Comparison of ENCODE assay signal across 10 mouse cellular contexts in the genomic region with DNA sequence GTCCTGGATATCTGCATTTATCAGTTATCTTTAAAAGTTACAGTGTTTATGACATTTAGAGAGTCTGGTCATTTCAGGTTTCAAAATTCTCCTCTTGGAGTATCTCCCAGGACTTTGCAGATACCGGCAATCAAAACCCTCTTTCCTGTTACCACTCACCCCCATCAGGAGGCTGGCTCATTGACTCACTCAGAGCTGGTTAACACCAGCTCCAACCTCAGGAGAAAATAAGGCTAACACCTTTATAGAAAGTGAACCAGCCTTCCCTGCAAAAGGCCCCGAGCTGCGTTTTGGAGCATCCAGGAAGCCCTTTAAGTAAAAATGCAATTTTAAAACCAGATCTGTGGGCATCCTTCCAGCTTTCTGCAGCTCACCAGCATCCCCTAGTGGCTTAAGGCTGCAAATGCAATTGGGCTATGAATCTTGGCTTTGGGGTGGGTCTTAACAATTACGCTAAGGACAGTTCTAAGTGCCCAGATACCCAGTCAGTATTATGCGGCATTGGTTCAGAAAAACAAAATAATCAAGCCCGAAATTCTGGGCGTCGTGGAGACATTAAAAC. TPM values are rescaled to one million over a fixed set of nuclear protein-coding genes. Genes with fewer than 3 reads are reported as not detected.
DNase-seq lines count a peak whose midpoint lies in the region; ATAC-seq and TF ChIP-seq lines count a peak whose summit lies in the region.
"Had no signal": no experiment of that assay in that cellular context is flagged by ENCODE, and none has a peak within 500 bp of the region (broad histone marks: within the 10 kb centered on the region; RNA-seq: fewer than 3 reads in every experiment).

No protein-coding gene starts in this region.

- no peak overlapping the region for H3K9ac ChIP-seq in lung, embryonic 14.5 days

- no peak overlapping the region for H3K27ac ChIP-seq in lung, embryonic 14.5 days (ENCODE audit: low read depth)

- no peaks in the 10 kb centered on the region for H3K9me3 ChIP-seq in lung, embryonic 14.5 days (ENCODE audit: low read depth, low read length)

- ATAC-seq in lung, embryonic 14.5 days (ENCODE audit: insufficient read depth): no peak

- TF ChIP-seq CTCF in lung, embryonic 14.5 days (IDR thresholded peaks at IDR 0.05; ENCODE audit: low read depth): peak; percentile 97

- no peaks in the 10 kb centered on the region for H3K27me3 ChIP-seq in lung, embryonic 14.5 days (ENCODE audit: insufficient read depth, low read length)

- 7% methylated on average over 8 of the region's 8 CpGs for WGBS in lung, embryonic 14.5 days

- H3K36me3 ChIP-seq in lung, embryonic 14.5 days (ENCODE audit: insufficient read depth): no peaks in the 10 kb centered on the region

- H3K4me3 ChIP-seq in lung, embryonic 14.5 days (ENCODE audit: low read depth, low read length): no peak overlapping the region

- H3K4me2 ChIP-seq in lung, embryonic 14.5 days: no peak overlapping the region

- DNase-seq in adrenal gland, adult (ENCODE audit: inconsistent age in 2 of 2, low spot score in 1 of 2): peak; percentile 17 to 71
- DNase-seq in adrenal gland, adult 8-10 months: no peak
- peak; percentile 82 for DNase-seq in lung, embryonic 14.5 days
- no peak for DNase-seq in lung, postnatal 25 days (ENCODE audit: low spot score)
- DNase-seq in cerebellum, postnatal 25 days: peak; percentile 44 to 56
- peak; percentile 20 for DNase-seq in hindlimb bud, embryonic 11.5 days (ENCODE audit: extremely low spot score, low read depth, low spot score)
- peak; percentile 6 for DNase-seq in lung, postnatal 36 days
- DNase-seq in thymus, postnatal 0 days (ENCODE audit: low spot score): peak; percentile 7

- H3K4me1 ChIP-seq in lung, embryonic 14.5 days (ENCODE audit: insufficient read depth): no peaks in the 10 kb centered on the region

RNA-seq across cellular contexts. Expression of a gene that starts 49.2 kb away (rescaled TPM):
- not detected for total RNA-seq in adrenal gland, adult 8-10 months (2022)
- polyA plus RNA-seq in lung, embryonic 14.5 days (2014; fragmentation: Nextera tagmentation; extraction: Ambion mirVana): not detected in 2 replicates
- polyA plus RNA-seq in thymus, postnatal 0 days (2015; fragmentation: Nextera tagmentation; extraction: Ambion mirVana): 0.08 and 0.09 TPM in 2 replicates
- polyA plus RNA-seq: C2C12; heart, embryonic 16.5 days had no signal

Comparison
In these comparisons a context has a peak if more than half of its experiments do, and no peak if none do; other contexts are left out.
1. DNase-seq: peak in adrenal gland, adult (2 of 2), lung, embryonic 14.5 days (single experiment), cerebellum, postnatal 25 days (2 of 2), hindlimb bud, embryonic 11.5 days (single experiment), lung, postnatal 36 days (single experiment) and thymus, postnatal 0 days (single experiment); none in adrenal gland, adult 8-10 months (single experiment) and lung, postnatal 25 days (single experiment).